Mouse (Mus musculus): ENCODE measurements around the gene Ppp3ca.

Ppp3ca gene

DNA sequence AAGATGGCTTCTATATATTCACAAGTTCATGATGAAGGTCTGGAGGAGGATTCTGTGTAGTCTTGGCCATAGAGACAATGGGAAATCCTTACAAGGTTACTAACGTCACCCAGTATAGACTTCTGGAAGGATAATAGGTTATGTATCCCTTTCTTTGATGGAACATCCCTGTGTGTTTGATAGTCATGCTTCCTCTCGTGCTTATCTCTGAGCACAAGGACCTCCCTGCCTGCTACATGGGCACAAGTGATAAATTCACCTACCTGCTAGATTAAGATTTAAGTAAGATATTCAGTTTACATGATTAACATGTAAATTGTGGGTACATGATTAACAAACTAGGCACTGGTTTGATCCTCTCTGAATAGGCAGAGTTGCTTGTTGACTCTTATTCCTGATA lies 152.1 kb downstream of the Ppp3ca start:
- no peaks in the 10 kb centered on the region for H3K9me3 ChIP-seq (ENCODE audit: low read length)
- H3K36me3 ChIP-seq (ENCODE audit: insufficient read depth, low read length) = no peaks in the 10 kb centered on the region
- no peak overlapping the region for H3K4me3 ChIP-seq (replicated peaks; ENCODE audit: low read length)
- H3K4me1 ChIP-seq (replicated peaks; ENCODE audit: low read depth, low read length) = no peaks in the 10 kb centered on the region
- no peaks in the 10 kb centered on the region for H3K27me3 ChIP-seq (ENCODE audit: insufficient read depth, low read length)
- no peak for TF ChIP-seq POU5F1 (IDR thresholded peaks at IDR 0.05; ENCODE audit: borderline replicate concordance, low read length)
- no peak for TF ChIP-seq NANOG (IDR thresholded peaks at IDR 0.05; ENCODE audit: borderline replicate concordance, low read length)
- no peak for TF ChIP-seq CTCF (conservative IDR thresholded peaks at IDR 0.05; ENCODE audit: low read length)

DNA sequence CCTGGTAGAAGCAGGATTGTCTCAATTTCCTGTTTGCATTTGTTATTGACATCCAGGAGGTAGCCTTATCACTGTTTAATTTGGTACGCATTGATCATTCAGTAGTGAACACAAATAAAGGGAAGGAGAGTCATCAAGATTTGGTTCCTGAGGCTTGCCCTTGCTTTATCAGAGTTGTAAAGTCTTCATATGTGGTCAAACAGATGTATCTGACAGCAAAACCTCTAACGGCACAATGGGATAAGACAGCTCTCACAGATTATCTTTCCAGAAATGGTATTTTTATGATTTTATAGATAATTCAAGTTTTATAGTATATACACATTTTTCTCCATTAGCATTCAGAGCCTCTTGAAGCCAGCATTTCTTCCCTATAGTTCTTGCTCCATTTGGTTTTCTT lies 152.5 kb downstream of the Ppp3ca start:
- H3K9me3 ChIP-seq (ENCODE audit: low read length) = no peaks in the 10 kb centered on the region
- H3K36me3 ChIP-seq (ENCODE audit: insufficient read depth, low read length) = no peaks in the 10 kb centered on the region
- no peak overlapping the region for H3K4me3 ChIP-seq (replicated peaks; ENCODE audit: low read length)
- TF ChIP-seq POU5F1 (IDR thresholded peaks at IDR 0.05; ENCODE audit: borderline replicate concordance, low read length) (no peak), CTCF (conservative IDR thresholded peaks at IDR 0.05; ENCODE audit: low read length) (no peak)
- H3K4me1 ChIP-seq (replicated peaks; ENCODE audit: low read depth, low read length) = no peaks in the 10 kb centered on the region
- no peaks in the 10 kb centered on the region for H3K27me3 ChIP-seq (ENCODE audit: insufficient read depth, low read length)

DNA sequence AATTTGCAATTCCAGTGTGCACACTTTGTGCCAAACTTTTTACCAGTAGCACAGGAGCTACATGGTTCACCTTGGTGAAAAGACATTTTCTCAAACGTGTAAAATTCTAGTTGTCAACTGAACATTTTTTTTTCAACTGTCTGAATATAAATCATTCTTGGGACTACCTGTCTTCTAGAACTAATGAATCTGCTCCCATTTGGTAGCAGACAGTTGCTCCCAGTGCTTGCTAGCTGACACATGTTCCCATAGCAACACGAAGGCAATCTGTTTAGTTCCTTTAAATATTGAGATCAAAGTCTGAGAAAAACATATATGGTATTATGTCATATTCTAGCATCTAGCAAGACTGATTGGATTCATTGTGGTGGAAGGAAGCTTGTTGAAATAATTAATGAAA lies 158.5 kb downstream of the Ppp3ca start:
- H3K9me3 ChIP-seq (ENCODE audit: low read length) = no peaks in the 10 kb centered on the region
- peaks cover 8% of the 10 kb centered on the region for H3K4me1 ChIP-seq (replicated peaks; ENCODE audit: low read depth, low read length)
- H3K27me3 ChIP-seq (ENCODE audit: insufficient read depth, low read length) = no peaks in the 10 kb centered on the region
- H3K36me3 ChIP-seq (ENCODE audit: insufficient read depth, low read length) = no peaks in the 10 kb centered on the region
- no peak for TF ChIP-seq NANOG (IDR thresholded peaks at IDR 0.05; ENCODE audit: borderline replicate concordance, low read length)
- H3K4me3 ChIP-seq (replicated peaks; ENCODE audit: low read length) = no peak overlapping the region

DNA sequence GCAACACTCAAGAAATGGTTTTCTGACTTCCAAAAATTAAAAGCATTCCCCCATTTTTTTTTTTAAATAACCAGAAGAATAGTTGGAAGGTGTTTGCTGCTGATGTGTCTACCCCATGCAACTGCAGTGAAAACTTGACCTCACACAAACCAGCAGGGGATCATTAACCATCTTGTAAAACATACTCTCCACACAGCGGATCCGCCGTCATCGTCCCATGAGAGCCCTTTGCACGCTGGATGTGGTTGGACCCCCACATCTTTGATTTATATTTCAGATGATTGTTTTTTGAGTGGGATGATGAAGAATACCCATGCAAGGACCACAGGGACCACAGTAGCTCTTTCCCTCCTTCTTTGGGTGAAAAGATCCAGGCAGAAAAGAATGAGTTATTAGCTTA lies 159.2 kb downstream of the Ppp3ca start:
- TF ChIP-seq POU5F1 (IDR thresholded peaks at IDR 0.05; ENCODE audit: borderline replicate concordance, low read length) = no peak
- no peak for TF ChIP-seq CTCF (conservative IDR thresholded peaks at IDR 0.05; ENCODE audit: low read length)
- no peak for TF ChIP-seq NANOG (IDR thresholded peaks at IDR 0.05; ENCODE audit: borderline replicate concordance, low read length)
- H3K9me3 ChIP-seq (ENCODE audit: low read length) = no peaks in the 10 kb centered on the region
- H3K4me3 ChIP-seq (replicated peaks; ENCODE audit: low read length) = no peak overlapping the region
- peaks cover 14% of the 10 kb centered on the region for H3K4me1 ChIP-seq (replicated peaks; ENCODE audit: low read depth, low read length)
- no peaks in the 10 kb centered on the region for H3K36me3 ChIP-seq (ENCODE audit: insufficient read depth, low read length)
- no peaks in the 10 kb centered on the region for H3K27me3 ChIP-seq (ENCODE audit: insufficient read depth, low read length)

DNA sequence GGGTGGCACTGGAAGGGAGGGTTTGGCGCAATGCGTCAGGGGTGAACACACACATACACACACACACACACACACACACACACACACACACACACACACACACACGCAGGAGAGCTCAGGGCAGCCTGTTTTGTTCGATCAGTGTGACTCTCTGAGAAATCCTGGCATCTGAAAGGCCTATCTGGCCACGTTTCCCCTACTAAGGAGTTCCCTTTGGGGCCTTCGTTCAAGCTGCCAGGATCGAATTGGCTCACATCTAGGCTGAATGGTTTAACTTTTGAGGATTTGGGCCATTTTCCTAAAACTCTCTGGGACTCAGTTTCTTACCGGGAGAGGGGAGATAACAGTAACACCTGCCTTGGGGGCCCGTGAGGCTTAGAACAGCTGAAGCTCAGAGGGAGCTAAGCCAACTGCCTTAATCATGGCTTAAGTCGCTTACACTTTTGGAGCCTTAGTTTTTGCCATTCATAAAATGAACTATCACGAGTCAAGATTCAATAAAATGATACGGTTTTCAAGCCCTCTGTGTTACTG lies 160.8 kb downstream of the Ppp3ca start:
- H3K27me3 ChIP-seq (ENCODE audit: insufficient read depth, low read length) = no peaks in the 10 kb centered on the region
- H3K9me3 ChIP-seq (ENCODE audit: low read length) = no peaks in the 10 kb centered on the region
- TF ChIP-seq CTCF (conservative IDR thresholded peaks at IDR 0.05; ENCODE audit: low read length) (no peak), NANOG (IDR thresholded peaks at IDR 0.05; ENCODE audit: borderline replicate concordance, low read length) (no peak)
- no peak overlapping the region for H3K4me3 ChIP-seq (replicated peaks; ENCODE audit: low read length)
- H3K36me3 ChIP-seq (ENCODE audit: insufficient read depth, low read length) = no peaks in the 10 kb centered on the region
- H3K4me1 ChIP-seq (replicated peaks; ENCODE audit: low read depth, low read length) = peaks cover 17% of the 10 kb centered on the region

DNA sequence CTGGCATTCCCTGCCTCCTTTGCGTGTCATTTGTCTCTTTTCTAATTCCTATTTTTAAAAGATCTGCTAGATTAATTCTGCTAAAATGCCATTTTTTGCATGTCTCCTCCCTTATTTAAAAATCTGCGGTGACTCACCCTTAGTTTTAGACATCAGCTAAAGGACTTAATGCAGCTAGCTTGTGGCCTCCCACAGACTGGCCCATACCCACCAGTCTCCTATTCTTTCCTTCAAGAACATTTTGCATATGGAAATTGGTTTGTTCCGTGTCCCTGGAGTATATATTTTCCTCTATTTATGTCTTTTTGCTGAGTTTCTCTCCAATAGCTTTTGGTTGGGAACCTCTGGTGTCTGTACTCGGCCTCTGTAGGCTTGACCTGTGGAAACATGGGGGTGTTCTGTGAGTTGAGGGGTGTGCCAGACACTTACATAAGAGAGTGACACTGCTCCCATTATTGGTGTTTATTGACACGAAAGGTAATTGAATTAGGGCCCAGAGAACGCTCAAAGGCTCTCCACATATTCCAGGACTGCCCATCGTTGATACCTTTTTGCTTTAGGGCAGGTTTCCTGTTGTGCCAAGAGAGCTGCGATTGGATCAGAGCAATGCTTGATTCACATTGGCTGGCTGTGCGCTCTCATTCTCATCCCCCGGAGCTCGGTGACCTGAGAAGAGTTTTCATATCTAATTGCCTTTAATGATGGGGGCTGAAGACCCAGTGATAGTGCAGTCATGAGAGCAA lies 163.2 kb downstream of the Ppp3ca start:
- Histone ChIP-seq H3K4me1 (replicated peaks; ENCODE audit: low read depth, low read length) (peaks cover 17% of the 10 kb centered on the region), H3K36me3 (ENCODE audit: insufficient read depth, low read length) (no peaks in the 10 kb centered on the region), H3K9me3 (ENCODE audit: low read length) (no peaks in the 10 kb centered on the region), H3K4me3 (replicated peaks; ENCODE audit: low read length) (no peak overlapping the region), H3K27me3 (ENCODE audit: insufficient read depth, low read length) (no peaks in the 10 kb centered on the region)
- no peak for TF ChIP-seq POU5F1 (IDR thresholded peaks at IDR 0.05; ENCODE audit: borderline replicate concordance, low read length)
- no peak for TF ChIP-seq NANOG (IDR thresholded peaks at IDR 0.05; ENCODE audit: borderline replicate concordance, low read length)
- TF ChIP-seq CTCF (conservative IDR thresholded peaks at IDR 0.05; ENCODE audit: low read length) = no peak

DNA sequence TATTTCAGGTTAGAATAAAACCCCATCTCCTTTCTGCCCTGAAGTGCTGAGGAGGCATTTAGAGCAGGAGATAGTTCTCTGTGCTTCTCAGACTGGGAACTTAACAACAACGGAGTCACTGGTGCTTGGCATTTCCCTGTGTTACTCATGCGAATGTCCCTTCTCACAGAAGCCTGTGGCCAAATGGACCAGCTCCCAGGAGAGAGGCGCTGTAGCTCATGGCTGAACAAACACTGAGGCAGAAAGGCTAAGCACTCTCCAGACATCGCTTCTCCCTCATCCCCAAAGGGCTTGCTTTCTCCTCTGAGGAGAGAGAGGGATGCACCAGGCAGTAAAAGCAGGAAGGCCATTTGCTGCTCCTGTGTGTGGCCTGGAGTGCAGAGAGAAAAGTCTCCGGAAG lies 164.0 kb downstream of the Ppp3ca start:
- TF ChIP-seq CTCF (conservative IDR thresholded peaks at IDR 0.05; ENCODE audit: low read length) (no peak), NANOG (IDR thresholded peaks at IDR 0.05; ENCODE audit: borderline replicate concordance, low read length) (no peak), POU5F1 (IDR thresholded peaks at IDR 0.05; ENCODE audit: borderline replicate concordance, low read length) (no peak)
- H3K4me1 ChIP-seq (replicated peaks; ENCODE audit: low read depth, low read length) = peaks cover 17% of the 10 kb centered on the region
- H3K27me3 ChIP-seq (ENCODE audit: insufficient read depth, low read length) = no peaks in the 10 kb centered on the region
- no peaks in the 10 kb centered on the region for H3K9me3 ChIP-seq (ENCODE audit: low read length)
- H3K4me3 ChIP-seq (replicated peaks; ENCODE audit: low read length) = no peak overlapping the region
- no peaks in the 10 kb centered on the region for H3K36me3 ChIP-seq (ENCODE audit: insufficient read depth, low read length)

DNA sequence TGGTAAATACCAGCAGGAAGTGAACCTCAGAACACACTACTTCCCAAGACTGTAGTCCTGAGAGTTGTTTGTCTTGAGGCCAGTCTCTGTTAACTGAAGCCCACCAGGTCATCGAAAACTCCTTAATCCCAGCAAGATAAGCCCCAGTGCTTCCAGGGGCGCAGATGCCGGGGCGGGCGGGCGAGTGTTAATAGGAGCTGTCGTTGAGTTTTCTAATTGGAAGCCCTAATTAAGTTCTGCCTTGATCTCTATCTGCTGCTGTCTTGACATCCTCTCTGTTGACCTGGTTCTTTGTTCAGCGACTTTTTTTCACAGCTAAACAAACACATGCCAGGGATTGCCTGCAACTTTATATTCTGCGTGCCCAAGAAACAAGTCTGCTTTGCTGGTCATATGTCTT lies 165.9 kb downstream of the Ppp3ca start:
- Histone ChIP-seq H3K27me3 (ENCODE audit: insufficient read depth, low read length) (no peaks in the 10 kb centered on the region), H3K4me1 (replicated peaks; ENCODE audit: low read depth, low read length) (peaks cover 17% of the 10 kb centered on the region), H3K9me3 (ENCODE audit: low read length) (no peaks in the 10 kb centered on the region), H3K4me3 (replicated peaks; ENCODE audit: low read length) (no peak overlapping the region), H3K36me3 (ENCODE audit: insufficient read depth, low read length) (no peaks in the 10 kb centered on the region)
- TF ChIP-seq CTCF (conservative IDR thresholded peaks at IDR 0.05; ENCODE audit: low read length) (no peak), NANOG (IDR thresholded peaks at IDR 0.05; ENCODE audit: borderline replicate concordance, low read length) (no peak), POU5F1 (IDR thresholded peaks at IDR 0.05; ENCODE audit: borderline replicate concordance, low read length) (no peak)
